Mouse (Mus musculus) heart, embryonic 11.5 days (tissue): ENCODE results near the gene Rcor3. TPM values are rescaled to one million over a fixed set of nuclear protein-coding genes. Genes with fewer than 3 reads are reported as not detected.

Experiments used
- ATAC-seq: fragments of 200-750 bp; cut with Nextera tagmentation; replicated peaks from 2 replicates; pipeline ENCODE4 v1.8.0; 2017; ENCODE audit warnings: moderate library complexity; ENCODE audit not compliant: insufficient number of reproducible peaks, low FRiP score, low TSS enrichment
- H3K27ac ChIP-seq: fragments of 300-500 bp; sonication (generic); 2 replicates; pipeline ENCODE4 v1.5.1; 2014; ENCODE audit warnings: mild to moderate bottlenecking, low read depth, low read length
- H3K27me3 ChIP-seq: fragments of 300-500 bp; sonication (generic); 2 replicates; pipeline ENCODE4 v1.6.1; 2014; ENCODE audit warnings: mild to moderate bottlenecking, low read length, mixed read lengths; ENCODE audit not compliant: control insufficient read depth, insufficient read depth
- H3K36me3 ChIP-seq: fragments of 300-500 bp; sonication (generic); 2 replicates; pipeline ENCODE4 v1.6.1; 2014; ENCODE audit warnings: mild to moderate bottlenecking, low read length, moderate library complexity, mixed read lengths; ENCODE audit not compliant: control insufficient read depth, insufficient read depth
- H3K4me1 ChIP-seq: fragments of 300-500 bp; sonication (generic); 2 replicates; pipeline ENCODE4 v1.6.1; 2014; ENCODE audit warnings: low read length; ENCODE audit not compliant: control insufficient read depth, insufficient read depth
- H3K4me2 ChIP-seq: fragments of 300-500 bp; sonication (generic); 2 replicates; pipeline ENCODE4 v1.6.1; 2014; ENCODE audit warnings: mild to moderate bottlenecking, moderate library complexity
- H3K4me3 ChIP-seq: fragments of 300-500 bp; sonication (generic); 2 replicates; pipeline ENCODE4 v1.5.1; 2014; ENCODE audit warnings: low read depth, low read length
- H3K9ac ChIP-seq: fragments of 300-500 bp; sonication (generic); 2 replicates; pipeline ENCODE4 v1.6.1; 2014; ENCODE audit warnings: mild to moderate bottlenecking, low read depth, low read length, moderate library complexity
- H3K9me3 ChIP-seq: fragments of 300-500 bp; sonication (generic); replicated peaks from 2 replicates; pipeline ENCODE4 v1.6.1; 2016; ENCODE audit warnings: low read length; ENCODE audit not compliant: control insufficient read depth
- WGBS: fragments of 180-500 bp; shearing (Covaris S2); extraction: QIAGEN DNeasy Blood & Tissue Kit; methylation state at CpG from one replicate; pipeline ENCODE4 v1.1.7; 2014; ENCODE audit not compliant: insufficient replicate concordance; 5-methylcytosine and 5-hydroxymethylcytosine counted together
- polyA plus RNA-seq: library from polyadenylated mRNA; unstranded; fragments of >200 nt; fragmentation: Nextera tagmentation; extraction: Ambion mirVana; gene quantifications from 2 replicates; pipeline ENCODE4 v1.2.1, GENCODE M21; 2014

Rcor3 gene
- polyA plus RNA-seq, 1 experiment from 2014 or later = 25.7 TPM

DNA sequence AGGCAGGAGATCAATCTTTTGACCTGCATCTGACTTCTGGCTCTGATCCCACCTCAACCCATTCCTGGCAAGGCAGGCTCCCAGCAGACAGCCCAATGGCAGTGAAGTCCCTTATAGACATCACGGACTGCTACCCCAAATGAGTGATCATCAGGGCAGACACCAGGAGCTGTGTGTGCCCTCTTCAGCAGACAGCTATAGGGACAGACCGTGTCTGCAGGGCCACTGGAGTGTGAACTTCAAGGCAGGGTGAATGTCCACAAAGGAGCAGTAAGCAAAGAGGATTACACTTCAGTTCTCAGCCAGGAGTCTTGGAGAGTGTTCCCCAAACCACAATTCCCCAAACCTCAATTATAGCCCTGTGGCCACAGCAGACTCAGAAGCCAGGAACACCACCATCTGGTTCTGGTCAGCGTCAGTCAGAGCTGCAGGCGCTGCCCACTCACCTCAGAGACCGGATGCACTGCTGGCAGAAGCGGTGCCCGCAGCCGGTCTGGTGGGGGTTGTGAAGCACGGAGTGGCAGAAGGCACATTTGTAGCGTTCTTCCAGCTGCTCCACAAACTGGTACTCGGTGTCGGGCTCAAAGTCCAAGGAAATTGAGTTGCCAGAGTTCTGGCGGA is 67.8 kb downstream of the Rcor3 start:
- no peak for ATAC-seq
- WGBS = 46% methylated on average over 13 of the region's 13 CpGs
- Histone ChIP-seq H3K9me3 (no peaks in the 10 kb centered on the region), H3K36me3 (peaks cover 9% of the 10 kb centered on the region), H3K4me1 (peaks cover 9% of the 10 kb centered on the region), H3K4me3 (no peak overlapping the region), H3K9ac (no peak overlapping the region; the same call in 1 of the 2 replicates), H3K27ac (no peak overlapping the region), H3K27me3 (no peaks in the 10 kb centered on the region), H3K4me2 (no peak overlapping the region)

DNA sequence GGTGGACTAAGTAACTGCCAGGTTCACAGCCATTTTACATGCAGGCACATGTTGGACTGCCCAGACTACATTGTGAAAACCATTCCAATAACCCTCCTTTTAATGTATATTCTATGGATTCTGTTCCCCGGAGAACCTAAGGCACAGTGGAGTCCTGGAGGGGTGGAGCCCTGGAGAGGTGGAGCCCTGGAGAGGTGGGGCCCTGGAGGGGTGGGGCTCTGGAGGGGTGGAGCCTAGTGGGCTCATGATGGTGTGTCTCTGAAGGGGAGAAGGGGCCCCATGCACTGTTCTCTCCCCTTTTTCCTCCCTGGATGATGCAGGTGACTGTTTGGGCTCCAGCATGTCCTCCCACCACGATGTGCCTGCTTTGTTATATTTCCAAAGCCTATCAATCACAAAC is 69.7 kb downstream of the Rcor3 start:
- WGBS = 49% methylated on average over 2 of the region's 2 CpGs
- peaks cover 9% of the 10 kb centered on the region for H3K36me3 ChIP-seq
- no peaks in the 10 kb centered on the region for H3K27me3 ChIP-seq
- no peak overlapping the region for H3K27ac ChIP-seq
- H3K4me3 ChIP-seq = no peak overlapping the region
- ATAC-seq = no peak; the same call in 1 of the 2 replicates
- no peak overlapping the region for H3K4me2 ChIP-seq
- H3K9ac ChIP-seq = no peak overlapping the region
- H3K4me1 ChIP-seq = peaks cover 9% of the 10 kb centered on the region
- no peaks in the 10 kb centered on the region for H3K9me3 ChIP-seq

DNA sequence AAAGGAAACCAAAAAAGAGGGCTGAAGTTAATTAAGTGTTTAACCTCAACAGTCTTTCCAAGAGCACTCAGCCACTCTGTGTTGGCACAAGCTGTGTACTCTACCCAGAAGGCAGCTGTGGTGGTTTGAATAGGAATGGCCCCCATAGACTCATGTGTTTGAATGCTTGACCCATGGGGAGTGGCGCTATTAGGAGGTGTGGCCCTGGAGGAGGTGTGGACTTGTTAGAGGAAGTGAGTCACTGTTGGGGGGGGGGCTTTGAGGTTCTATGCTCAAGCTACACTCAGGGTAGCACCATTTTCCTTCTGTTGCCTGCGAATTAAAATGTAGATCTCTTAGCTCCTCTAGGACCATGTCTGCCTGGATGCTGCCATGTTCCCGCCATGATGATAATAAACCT is 70.9 kb downstream of the Rcor3 start:
- H3K27ac ChIP-seq = no peak overlapping the region
- no peaks in the 10 kb centered on the region for H3K9me3 ChIP-seq
- ATAC-seq = no peak
- H3K9ac ChIP-seq = no peak overlapping the region
- WGBS = 91% methylated on average over 3 of the region's 3 CpGs
- H3K4me3 ChIP-seq = no peak overlapping the region
- no peak overlapping the region for H3K4me2 ChIP-seq
- H3K27me3 ChIP-seq = no peaks in the 10 kb centered on the region
- H3K4me1 ChIP-seq = peaks cover 14% of the 10 kb centered on the region
- H3K36me3 ChIP-seq = peaks cover 9% of the 10 kb centered on the region

DNA sequence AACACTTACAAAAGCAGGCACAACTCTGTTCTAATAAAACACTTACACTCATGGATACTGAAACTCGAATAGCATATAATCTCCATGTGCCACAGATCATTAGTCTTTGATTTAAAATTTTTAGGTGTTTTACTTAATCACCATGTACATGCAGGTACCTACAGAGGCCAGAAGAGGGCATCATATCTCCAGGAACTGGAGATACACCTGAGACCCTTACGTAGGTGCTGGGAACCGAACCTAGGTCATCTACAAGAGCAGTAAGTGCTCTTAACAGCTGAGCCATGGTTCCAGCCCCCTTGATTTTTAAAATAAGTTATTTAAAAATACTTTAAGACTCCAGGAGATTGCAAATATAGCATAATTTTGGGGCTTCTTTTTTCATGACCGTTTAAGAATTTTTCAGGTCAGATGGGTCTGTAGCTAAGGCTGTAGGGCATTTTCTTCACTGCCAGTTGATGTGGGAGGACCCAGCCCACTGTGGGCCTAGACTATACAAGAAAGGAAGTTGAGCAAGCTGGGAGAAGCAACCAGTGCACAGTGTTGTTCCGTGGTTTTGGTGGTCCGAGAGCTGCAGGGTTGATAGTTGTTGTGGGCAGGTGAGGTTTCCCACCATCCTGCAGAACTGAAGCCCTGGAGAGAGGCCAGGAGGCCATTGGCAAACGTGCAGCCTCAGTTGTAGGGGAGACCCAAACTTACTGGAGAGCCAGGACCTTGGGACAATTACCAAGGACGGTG is 74.5 kb downstream of the Rcor3 start:
- no peak overlapping the region for H3K27ac ChIP-seq
- no peaks in the 10 kb centered on the region for H3K27me3 ChIP-seq
- H3K9ac ChIP-seq = no peak overlapping the region
- peaks cover 9% of the 10 kb centered on the region for H3K36me3 ChIP-seq
- ATAC-seq = no peak
- 88% methylated on average over 8 of the region's 8 CpGs for WGBS
- H3K4me2 ChIP-seq = no peak overlapping the region
- peaks cover 16% of the 10 kb centered on the region for H3K4me1 ChIP-seq
- no peaks in the 10 kb centered on the region for H3K9me3 ChIP-seq
- H3K4me3 ChIP-seq = no peak overlapping the region

DNA sequence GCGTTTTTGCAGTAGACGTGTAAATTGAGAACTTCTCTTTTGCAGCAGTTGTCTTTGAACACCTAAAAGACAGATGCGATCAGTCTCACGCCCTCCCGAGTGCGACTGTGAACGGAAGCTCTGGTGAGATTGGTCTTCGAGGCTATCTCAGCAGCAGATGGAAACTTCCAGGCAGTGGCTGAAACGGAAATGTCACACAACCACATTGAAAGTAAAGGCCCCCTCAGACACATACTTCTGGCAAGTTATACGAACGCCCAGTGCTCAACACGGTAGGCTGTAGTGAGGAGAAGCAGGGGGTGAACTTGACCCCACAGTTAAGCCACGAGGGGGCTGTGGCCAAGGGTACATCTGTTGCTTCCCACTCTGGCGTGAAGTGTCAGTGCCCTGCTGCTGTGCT is 75.2 kb downstream of the Rcor3 start:
- H3K27me3 ChIP-seq = no peaks in the 10 kb centered on the region
- H3K36me3 ChIP-seq = peaks cover 9% of the 10 kb centered on the region
- peaks cover 16% of the 10 kb centered on the region for H3K4me1 ChIP-seq
- WGBS = 76% methylated on average over 14 of the region's 14 CpGs
- H3K9ac ChIP-seq = no peak overlapping the region
- H3K4me2 ChIP-seq = no peak overlapping the region
- H3K4me3 ChIP-seq = no peak overlapping the region
- H3K9me3 ChIP-seq = no peaks in the 10 kb centered on the region
- peak overlapping the region; percentile 62; the same call in 1 of the 2 replicates for H3K27ac ChIP-seq
- no peak for ATAC-seq

DNA sequence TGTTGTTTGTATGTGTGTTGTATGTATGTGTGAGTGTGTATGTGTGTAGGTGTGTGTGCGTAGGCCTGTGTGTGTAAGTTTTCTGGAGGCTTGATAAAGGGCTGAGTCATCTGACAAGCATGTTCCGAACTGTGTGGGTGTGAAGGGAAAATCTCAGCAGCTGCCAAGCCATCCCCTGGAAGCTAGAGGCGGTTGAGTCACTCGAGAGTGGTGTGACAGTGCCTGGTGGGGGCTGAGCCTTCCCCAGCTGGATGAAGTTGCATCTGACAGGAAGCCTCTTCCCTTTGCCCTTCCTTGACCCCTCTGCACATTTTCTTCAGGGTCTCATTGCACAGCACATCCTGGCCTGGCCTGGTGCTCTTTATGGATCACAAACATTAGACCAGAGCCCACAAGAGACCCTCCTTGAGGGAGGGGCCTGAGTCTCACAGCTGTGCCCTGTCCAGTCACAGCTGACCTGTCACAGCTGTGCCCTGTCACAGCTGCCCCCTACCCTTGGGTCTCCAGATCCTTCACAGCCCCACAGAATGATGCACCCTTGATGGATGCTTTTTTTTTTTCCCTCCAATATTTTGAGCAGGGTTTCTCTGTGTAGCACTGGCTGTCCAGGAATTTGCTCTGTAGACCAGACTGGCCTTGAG is 76.1 kb downstream of the Rcor3 start:
- no peak overlapping the region for H3K9ac ChIP-seq
- no peak overlapping the region for H3K4me3 ChIP-seq
- peak; percentile 76 for ATAC-seq
- H3K9me3 ChIP-seq = no peaks in the 10 kb centered on the region
- H3K4me2 ChIP-seq = no peak overlapping the region
- H3K27me3 ChIP-seq = no peaks in the 10 kb centered on the region
- H3K27ac ChIP-seq = peak overlapping the region; percentile 62
- H3K4me1 ChIP-seq = peaks cover 16% of the 10 kb centered on the region
- peaks cover 11% of the 10 kb centered on the region for H3K36me3 ChIP-seq
- 25% methylated on average over 4 of the region's 4 CpGs for WGBS

DNA sequence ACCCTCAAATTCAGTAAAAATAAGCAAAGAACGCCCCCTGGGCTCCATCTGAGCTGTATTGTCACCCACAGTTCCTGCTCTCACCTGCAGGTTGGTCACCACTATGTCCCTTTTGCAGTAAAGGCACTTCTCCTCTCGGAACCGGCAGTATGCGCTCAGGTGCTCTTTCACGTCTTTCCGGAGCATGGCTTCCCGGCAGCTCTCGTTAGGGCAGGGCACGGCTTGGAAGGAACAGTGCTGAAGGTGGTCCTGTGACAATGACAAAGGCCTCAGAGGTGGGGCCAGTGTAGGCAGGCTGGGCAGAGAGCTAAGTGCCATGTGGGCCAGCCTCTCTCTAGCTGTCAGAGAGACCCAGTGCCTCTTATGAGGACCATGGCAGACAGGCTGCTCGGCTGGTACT is 79.0 kb downstream of the Rcor3 start:
- H3K9me3 ChIP-seq = no peaks in the 10 kb centered on the region
- H3K27me3 ChIP-seq = no peaks in the 10 kb centered on the region
- peaks cover 2% of the 10 kb centered on the region; the same call in 1 of the 2 replicates for H3K36me3 ChIP-seq
- H3K27ac ChIP-seq = no peak overlapping the region
- no peak for ATAC-seq
- no peak overlapping the region for H3K4me3 ChIP-seq
- H3K9ac ChIP-seq = no peak overlapping the region
- H3K4me1 ChIP-seq = peaks cover 16% of the 10 kb centered on the region
- WGBS = 83% methylated on average over 10 of the region's 10 CpGs
- H3K4me2 ChIP-seq = no peak overlapping the region

DNA sequence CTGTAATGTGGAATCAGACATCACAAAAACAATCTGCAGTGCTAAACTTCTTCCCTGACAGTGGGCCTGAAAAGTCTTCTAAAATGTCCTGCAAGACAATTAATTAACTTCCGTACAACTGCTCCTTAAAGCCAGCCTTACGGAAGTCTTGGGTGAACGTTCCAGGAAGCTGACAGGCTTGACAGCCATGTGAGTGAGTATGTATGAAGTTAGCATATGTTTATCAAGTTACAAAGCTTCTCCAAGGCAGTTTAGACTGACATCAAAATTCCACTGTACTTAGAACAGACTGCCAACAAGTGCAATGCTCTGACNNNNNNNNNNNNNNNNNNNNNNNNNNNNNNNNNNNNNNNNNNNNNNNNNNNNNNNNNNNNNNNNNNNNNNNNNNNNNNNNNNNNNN is 84.1 kb downstream of the Rcor3 start:
- peaks cover 2% of the 10 kb centered on the region; the same call in 1 of the 2 replicates for H3K36me3 ChIP-seq
- H3K9me3 ChIP-seq = no peaks in the 10 kb centered on the region
- no peak overlapping the region for H3K4me3 ChIP-seq
- no peak overlapping the region for H3K4me2 ChIP-seq
- no peaks in the 10 kb centered on the region for H3K27me3 ChIP-seq
- ATAC-seq = no peak
- H3K27ac ChIP-seq = no peak overlapping the region
- H3K4me1 ChIP-seq = no peaks in the 10 kb centered on the region
- no peak overlapping the region for H3K9ac ChIP-seq
- 63% methylated on average over 3 of the region's 3 CpGs for WGBS
